Mouse (Mus musculus) kidney, adult 2 months (tissue): ENCODE data around the gene Trak1.

Experiments used
- CTCF ChIP-seq: fragments of 200-500 bp; conservative IDR thresholded peaks from 2 replicates; pipeline ENCODE4 v1.5.1; 2011; ENCODE audit warnings: low read depth, mild to moderate bottlenecking, control low read depth, low read length, moderate library complexity, mixed read lengths; ENCODE audit not compliant: insufficient read depth, insufficient read length
- POLR2A ChIP-seq: fragments of 200-500 bp; IDR thresholded peaks from one replicate; pipeline ENCODE4 v1.6.1; 2011; ENCODE audit warnings: low read depth, low read length, control low read depth

DNA sequence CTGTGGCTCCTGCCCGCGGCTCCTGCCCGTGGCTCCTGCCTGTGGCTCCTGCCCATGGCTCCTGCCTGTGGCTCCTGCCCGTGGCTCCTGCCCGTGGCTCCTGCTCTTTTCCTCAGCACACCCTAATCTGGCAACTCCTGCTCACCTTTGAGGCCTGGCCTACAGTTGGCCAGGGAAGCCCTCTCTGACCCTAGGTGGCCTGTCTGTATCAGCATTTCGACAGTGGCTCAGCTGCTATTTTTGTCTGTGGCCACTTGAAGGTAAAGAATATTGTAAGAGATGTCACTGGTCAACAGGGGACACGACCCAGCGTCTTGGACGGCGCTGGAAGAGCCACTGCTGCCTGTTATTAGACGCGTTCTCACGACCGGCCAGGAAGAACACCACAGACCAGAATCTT is 24.7 kb downstream of the Trak1 start:
- TF ChIP-seq CTCF (no peak), POLR2A (no peak)
